Comparison of ENCODE assay signal across 20 mouse cellular contexts in genomic region chr16:93429324-93429781, GRCm38 (mm10).
DNase-seq lines count a peak whose midpoint lies in the region; ATAC-seq and TF ChIP-seq lines count a peak whose summit lies in the region.
"Had no signal": no experiment of that assay in that cellular context is flagged by ENCODE, and none has a peak within 500 bp of the region (broad histone marks: within the 10 kb centered on the region; RNA-seq: fewer than 3 reads in every experiment).

No protein-coding gene starts in this region.

- intact Hi-C loops in left cerebral cortex, postnatal 14 days (cut with DNase I): no loop called here
- intact Hi-C loops in gastrocnemius, postnatal 36 days (cut with DNase I): no loop called here

- no peak overlapping the region for H3K9ac ChIP-seq in CH12.LX (ENCODE audit: insufficient read depth, low read depth)
- H3K9ac ChIP-seq in kidney, embryonic 15.5 days: no peak overlapping the region
- H3K9ac ChIP-seq: heart, embryonic 13.5 days; liver, embryonic 15.5 days had no signal

- no peak for TF ChIP-seq EP300 in CH12.LX (IDR thresholded peaks at IDR 0.05; ENCODE audit: low read length)

- no peak overlapping the region for H3K27ac ChIP-seq in layer of hippocampus, adult 2 months
- no peak overlapping the region for H3K27ac ChIP-seq in CH12.LX (ENCODE audit: insufficient read depth, low read depth)
- H3K27ac ChIP-seq in bone marrow macrophage, adult 2 months (ENCODE audit: insufficient read depth, low read depth, low read length): no peak overlapping the region
- no peak overlapping the region for H3K27ac ChIP-seq in kidney, embryonic 15.5 days
- H3K27ac ChIP-seq: heart, embryonic 13.5 days; liver, embryonic 15.5 days had no signal

- peak overlapping the region; percentile 16; the same call in 1 of the 2 replicates for H3K4me2 ChIP-seq in CH12.LX (ENCODE audit: insufficient read depth, low read depth, poor library complexity, severe bottlenecking)
- no peak overlapping the region for H3K4me2 ChIP-seq in kidney, embryonic 15.5 days
- H3K4me2 ChIP-seq: heart, embryonic 13.5 days; liver, embryonic 15.5 days; midbrain, embryonic 11.5 days had no signal

- no peaks in the 10 kb centered on the region for H3K36me3 ChIP-seq in CH12.LX (replicated peaks in 1 of 2; ENCODE audit: control insufficient read depth in 1 of 2, insufficient read depth in 1 of 2, low read length in 1 of 2)
- no peaks in the 10 kb centered on the region for H3K36me3 ChIP-seq in kidney, embryonic 15.5 days
- H3K36me3 ChIP-seq: heart, embryonic 13.5 days; liver, embryonic 15.5 days had no signal

- DNase-seq in layer of hippocampus, adult 2 months (ENCODE audit: low spot score in 2 of 2): peak; percentile 7 to 20
- no peak for DNase-seq in layer of hippocampus, postnatal 36 days
- no peak for DNase-seq in CH12.LX (ENCODE audit: extremely low read depth)
- peak; percentile 39 for DNase-seq in lung, postnatal 36 days
- DNase-seq in left cerebral cortex, postnatal 14 days (ENCODE audit: low spot score in 2 of 2): no peak
- no peak for DNase-seq in gastrocnemius, postnatal 36 days
- DNase-seq: cerebellum, adult 11-12 months; gastrocnemius, postnatal 25 days; heart, postnatal 4 days; kidney, adult 8-10 months; left cerebral cortex, postnatal 4 days; thymus, postnatal 36 days had no signal

- WGBS in kidney, embryonic 15.5 days: 64% methylated on average over 8 of the region's 8 CpGs

- in situ Hi-C loops in CH12.LX (cut with MboI; ENCODE audit: low pct_ligation_motif_present, low pct_unique_long_range_greater_than_20kb, low sequenced_read_pairs): loop anchor here (25.0 kb wide), 1 partner anchor 442 kb away; no protein-coding TSS in a partner anchor

- no peak for ATAC-seq in kidney, embryonic 15.5 days (replicated peaks; ENCODE audit: low FRiP score)
- ATAC-seq: CD4-positive, CD25-positive, alpha-beta regulatory T cell, adult 4 months; Patski had no signal

- dilution Hi-C loops in CH12.LX (cut with MboI; ENCODE audit: extremely low pct_ligation_motif_present, extremely low pct_unique_long_range_greater_than_20kb, low sequenced_read_pairs): no loop called here

- H3K4me1 ChIP-seq in CH12.LX (ENCODE audit: control insufficient read depth in 1 of 2, insufficient read depth in 2 of 2): peaks cover 0 to 2% of the 10 kb centered on the region in 2 experiments; a peak in 1 of 4 replicates
- H3K4me1 ChIP-seq in bone marrow macrophage, adult 2 months (ENCODE audit: control insufficient read depth, insufficient read depth, low read length): peaks cover 6% of the 10 kb centered on the region
- peaks cover 4% of the 10 kb centered on the region; the same call in 1 of the 2 replicates for H3K4me1 ChIP-seq in kidney, embryonic 15.5 days
- H3K4me1 ChIP-seq: heart, embryonic 13.5 days; liver, embryonic 15.5 days had no signal

- TF ChIP-seq RAD21 in CH12.LX (IDR thresholded peaks at IDR 0.05; ENCODE audit: low read depth, low read length): no peak

- H3K4me3 ChIP-seq in layer of hippocampus, adult 2 months: no peak overlapping the region
- no peak overlapping the region for H3K4me3 ChIP-seq in CH12.LX (replicated peaks in 1 of 3; ENCODE audit: low read depth in 2 of 3, low read length in 2 of 3, poor library complexity in 1 of 3)
- H3K4me3 ChIP-seq in bone marrow macrophage, adult 2 months (ENCODE audit: insufficient read depth, low read length): peak overlapping the region; percentile 36
- no peak overlapping the region for H3K4me3 ChIP-seq in kidney, embryonic 15.5 days (replicated peaks)
- H3K4me3 ChIP-seq: heart, embryonic 13.5 days; liver, embryonic 15.5 days; myocyte had no signal

- no peaks in the 10 kb centered on the region for H3K79me2 ChIP-seq in CH12.LX (replicated peaks; ENCODE audit: control insufficient read depth, extremely low read depth, insufficient read depth, poor library complexity, severe bottlenecking)

- no peaks in the 10 kb centered on the region for H3K27me3 ChIP-seq in CH12.LX (replicated peaks)
- 0 out of 2 replicates have a peak, but pooled peaks cover 3% of the 10 kb centered on the region for H3K27me3 ChIP-seq in kidney, embryonic 15.5 days
- H3K27me3 ChIP-seq: Patski had no signal

- H3K9me3 ChIP-seq in CH12.LX (replicated peaks; ENCODE audit: low read length): no peaks in the 10 kb centered on the region
- no peaks in the 10 kb centered on the region for H3K9me3 ChIP-seq in kidney, embryonic 15.5 days (replicated peaks)
- H3K9me3 ChIP-seq: heart, embryonic 13.5 days; liver, embryonic 15.5 days had no signal

- TF ChIP-seq CTCF in layer of hippocampus, adult 2 months (conservative IDR thresholded peaks at IDR 0.05): no peak
- TF ChIP-seq CTCF in CH12.LX (conservative IDR thresholded peaks at IDR 0.05 in 1 of 2, IDR thresholded peaks at IDR 0.05 in 1 of 2; ENCODE audit: low read depth in 2 of 2, low read length in 2 of 2): no peak
- no peak for TF ChIP-seq CTCF in bone marrow macrophage, adult 2 months (IDR thresholded peaks at IDR 0.05; ENCODE audit: low read depth, low read length)

- TF ChIP-seq POLR2A in CH12.LX (IDR thresholded peaks at IDR 0.05; ENCODE audit: low read depth, low read length): no peak
- TF ChIP-seq POLR2A in bone marrow macrophage, adult 2 months (IDR thresholded peaks at IDR 0.05; ENCODE audit: borderline replicate concordance, low read depth, low read length): no peak

TF ChIP-seq in CH12.LX, 34 proteins besides CTCF, POLR2A, EP300 and RAD21:
- TF ChIP-seq RCOR1 (conservative IDR thresholded peaks at IDR 0.05; ENCODE audit: low read depth, low read length) (no peak), TCF12 (IDR thresholded peaks at IDR 0.05; ENCODE audit: low read depth, low read length) (no peak), ZMIZ1 (IDR thresholded peaks at IDR 0.05; ENCODE audit: low read depth, low read length) (no peak), MAFK (IDR thresholded peaks at IDR 0.05; ENCODE audit: insufficient replicate concordance, low read length) (no peak), MXI1 (IDR thresholded peaks at IDR 0.05; ENCODE audit: low read depth, low read length) (no peak)
TF ChIP-seq in CH12.LX: peak in this region for 0.

Comparison
In these comparisons a context has a peak if more than half of its experiments do, and no peak if none do; other contexts are left out.
1. DNase-seq: peak in layer of hippocampus, adult 2 months (2 of 2) and lung, postnatal 36 days (single experiment); none in layer of hippocampus, postnatal 36 days (0 of 2), CH12.LX (single experiment), left cerebral cortex, postnatal 14 days (0 of 2) and gastrocnemius, postnatal 36 days (0 of 2).